Mouse (Mus musculus): ENCODE results near the gene Ifitm10.
"Not testable (repeated sequence)": the region's sequence is repeated elsewhere in the genome, so short reads cannot be mapped to it uniquely, and the experiment has no call there.

The Ifitm10 gene

DNA sequence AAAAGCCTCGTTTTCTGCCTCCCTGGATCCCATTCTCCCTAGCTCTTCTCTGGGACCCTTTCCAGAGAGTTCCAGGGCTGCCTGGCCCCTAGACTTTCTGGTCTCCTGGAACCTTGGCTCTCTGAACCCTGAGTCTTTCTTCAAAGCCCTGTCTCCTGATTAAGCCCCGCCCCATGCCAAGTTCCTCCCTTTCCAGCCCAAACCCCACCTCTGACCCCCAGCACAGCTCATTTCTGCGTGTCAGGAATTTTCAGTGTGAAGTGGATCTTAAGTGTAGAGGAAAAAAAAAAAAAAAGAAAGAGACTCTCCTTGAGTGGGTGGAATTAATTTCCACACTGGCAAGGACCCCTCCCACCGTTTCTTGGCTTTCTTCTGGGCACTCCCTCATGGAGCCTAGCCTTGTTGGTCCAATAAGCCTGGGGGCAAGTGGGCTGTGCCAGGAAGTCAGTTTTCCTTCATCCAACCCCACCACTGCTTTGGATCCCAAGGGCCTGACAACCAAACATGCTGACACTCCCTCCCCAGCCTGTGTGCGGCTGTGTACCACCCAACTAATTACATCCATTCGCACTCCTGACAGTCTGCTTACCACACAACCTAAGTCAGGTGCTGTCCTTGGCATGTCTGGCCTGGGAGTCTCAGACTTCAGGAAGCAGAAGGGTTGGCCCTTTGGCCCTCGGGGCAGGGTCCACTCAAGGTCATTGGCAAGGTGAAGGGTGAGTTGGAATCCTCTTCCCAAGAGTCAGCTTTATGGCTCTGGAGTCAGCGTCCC, at the start of gene Ifitm10:
Gene Ifitm10, minus strand, starts transcription at position 113 of the 772 bp plus-strand sequence.
- no peak for DNase-seq (ENCODE audit: low spot score in 2 of 2)

- no peak for DNase-seq (ENCODE audit: low spot score in 2 of 2)
Measured at GRCm38 (mm10) chr7:142421826-142422225, 48.3 kb upstream of the Ifitm10 start.

GRCm38 (mm10) chr7:142419887-142420286, 46.3 kb upstream of the Ifitm10 start:
- DNase-seq (ENCODE audit: low spot score in 2 of 2), result no peak

GRCm38 (mm10) chr7:142418679-142419078, 45.1 kb upstream of the Ifitm10 start:
- DNase-seq (ENCODE audit: low spot score in 2 of 2), result no peak

GRCm38 (mm10) chr7:142418027-142418426, 44.5 kb upstream of the Ifitm10 start:
- DNase-seq (ENCODE audit: low spot score in 2 of 2), result no peak

- no peak for DNase-seq (ENCODE audit: low spot score in 2 of 2)
Measured at GRCm38 (mm10) chr7:142416225-142416624, 42.7 kb upstream of the Ifitm10 start.

DNA sequence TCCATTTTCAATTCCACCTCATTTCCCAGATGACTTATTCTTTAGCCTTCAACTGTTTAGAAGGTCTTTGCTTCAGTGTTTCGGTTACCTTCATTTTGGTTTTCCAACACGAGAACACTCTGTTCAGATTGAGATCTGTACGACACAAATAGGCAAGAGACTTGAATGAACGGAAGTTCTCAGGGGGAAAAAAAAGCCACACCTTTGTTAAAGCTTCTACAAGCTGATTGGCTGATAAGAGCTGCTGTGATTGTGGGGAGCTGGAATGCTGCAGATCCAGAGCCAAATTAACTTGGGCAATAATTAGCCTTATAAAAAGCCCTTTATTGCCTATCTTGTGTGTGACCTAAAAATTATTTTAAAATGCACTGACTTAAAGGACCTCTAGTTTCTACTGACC, 41.8 kb upstream of the Ifitm10 start:
- DNase-seq (ENCODE audit: low spot score in 2 of 2), result no peak

DNA sequence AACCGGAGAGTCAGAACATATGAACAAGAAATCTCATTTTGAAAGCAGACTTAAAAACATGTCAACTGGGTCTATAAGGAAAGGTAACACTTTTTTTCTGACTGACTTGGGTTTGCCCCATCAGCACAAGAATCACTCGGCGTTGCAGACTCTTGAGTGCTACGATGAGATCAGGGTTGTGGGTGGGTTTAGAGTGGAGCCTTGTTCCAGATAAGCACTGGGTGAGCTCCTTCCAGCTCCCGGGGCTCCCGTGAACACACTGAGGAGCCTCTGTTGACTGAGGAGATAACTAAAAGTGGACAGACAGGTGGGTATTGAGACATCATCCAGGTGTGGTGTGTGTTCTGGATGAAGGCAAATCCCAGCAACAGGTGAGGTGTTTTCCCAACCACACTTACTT, 39.7 kb upstream of the Ifitm10 start:
- DNase-seq (ENCODE audit: low spot score in 2 of 2), result no peak

DNA sequence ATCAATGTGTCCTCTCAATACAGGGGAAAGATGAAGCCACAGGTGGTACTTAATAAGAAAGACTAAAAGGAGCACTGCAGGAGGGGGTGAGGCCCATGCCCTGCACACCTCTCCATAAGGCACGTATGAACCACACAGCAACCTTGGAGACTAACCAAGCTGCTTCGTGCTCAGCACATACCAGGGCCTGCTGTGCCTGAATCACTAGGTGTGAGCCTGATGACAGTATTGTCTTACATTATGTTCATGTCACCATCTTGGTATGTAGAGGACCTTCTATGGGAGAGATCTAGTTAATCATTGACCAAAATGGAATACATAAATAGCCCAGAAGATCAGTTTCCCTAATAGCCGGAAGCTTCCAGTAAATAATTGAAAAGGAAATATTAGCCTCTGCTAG, 36.0 kb upstream of the Ifitm10 start:
- DNase-seq (ENCODE audit: low spot score in 2 of 2), result no peak

DNA sequence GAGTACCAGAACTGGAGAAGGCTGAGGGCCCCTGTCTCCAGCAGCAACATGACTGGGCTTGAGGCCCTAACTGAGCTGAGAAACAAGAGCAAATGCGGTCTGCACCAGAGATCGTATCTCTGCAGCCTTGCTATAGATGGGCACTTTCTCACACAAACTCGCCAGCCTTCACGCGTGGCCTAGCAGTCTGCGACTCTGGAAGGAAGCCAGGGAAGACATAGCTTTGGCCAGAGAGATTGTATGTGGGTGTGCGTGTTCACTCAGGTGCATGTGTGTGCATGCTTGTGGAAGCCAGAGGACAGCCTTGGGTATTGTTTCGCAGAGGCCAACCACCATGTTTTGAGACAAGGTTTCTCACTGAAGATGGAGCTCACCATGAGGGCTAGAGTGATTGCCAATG, 35.1 kb upstream of the Ifitm10 start:
- no peak for DNase-seq (ENCODE audit: low spot score in 2 of 2)

DNA sequence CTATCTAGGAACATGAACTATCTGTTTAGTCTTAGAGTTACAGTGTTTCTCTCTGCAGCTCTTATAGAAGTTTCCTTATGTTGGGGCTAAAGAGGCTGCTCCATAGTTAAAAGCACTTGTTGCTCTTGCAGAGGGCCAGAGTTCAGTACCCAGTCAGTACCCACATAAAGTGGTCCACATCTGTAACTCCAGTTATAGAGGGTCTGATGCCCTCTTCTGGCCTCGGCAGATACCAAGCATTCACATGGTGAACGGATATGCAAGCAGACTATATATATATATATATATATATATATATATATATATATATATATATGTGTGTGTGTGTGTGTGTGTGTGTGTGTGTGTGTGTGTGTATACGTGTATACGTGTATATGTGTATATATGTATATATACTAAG, 34.4 kb upstream of the Ifitm10 start:
- DNase-seq (ENCODE audit: low spot score in 2 of 2), result no peak

GRCm38 (mm10) chr7:142405134-142405533, 31.6 kb upstream of the Ifitm10 start:
- DNase-seq (ENCODE audit: low spot score in 2 of 2), result not testable (repeated sequence)

DNA sequence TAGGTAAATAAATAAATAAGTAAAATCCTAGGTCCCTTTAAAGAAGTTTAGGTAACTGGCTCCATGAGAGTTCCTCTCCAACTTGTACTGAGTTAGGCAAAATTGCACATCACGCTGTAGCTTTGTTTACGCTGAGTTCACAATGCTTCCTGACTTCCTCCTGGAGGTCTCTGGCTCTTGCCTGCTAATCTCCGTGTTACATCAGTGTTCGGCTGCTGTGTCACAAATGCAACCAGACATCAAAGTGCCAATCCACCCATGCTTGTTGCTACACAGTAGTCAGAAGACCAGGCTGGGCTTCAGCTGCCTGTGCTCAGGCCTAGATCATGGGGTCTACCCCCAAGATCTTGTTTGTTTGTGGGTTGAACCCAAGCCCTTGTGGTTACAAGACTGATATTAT, 30.0 kb upstream of the Ifitm10 start:
- DNase-seq (ENCODE audit: low spot score in 2 of 2), result no peak

GRCm38 (mm10) chr7:142400750-142401142, 27.2 kb upstream of the Ifitm10 start:
- DNase-seq (ENCODE audit: low spot score in 2 of 2), result no peak

DNA sequence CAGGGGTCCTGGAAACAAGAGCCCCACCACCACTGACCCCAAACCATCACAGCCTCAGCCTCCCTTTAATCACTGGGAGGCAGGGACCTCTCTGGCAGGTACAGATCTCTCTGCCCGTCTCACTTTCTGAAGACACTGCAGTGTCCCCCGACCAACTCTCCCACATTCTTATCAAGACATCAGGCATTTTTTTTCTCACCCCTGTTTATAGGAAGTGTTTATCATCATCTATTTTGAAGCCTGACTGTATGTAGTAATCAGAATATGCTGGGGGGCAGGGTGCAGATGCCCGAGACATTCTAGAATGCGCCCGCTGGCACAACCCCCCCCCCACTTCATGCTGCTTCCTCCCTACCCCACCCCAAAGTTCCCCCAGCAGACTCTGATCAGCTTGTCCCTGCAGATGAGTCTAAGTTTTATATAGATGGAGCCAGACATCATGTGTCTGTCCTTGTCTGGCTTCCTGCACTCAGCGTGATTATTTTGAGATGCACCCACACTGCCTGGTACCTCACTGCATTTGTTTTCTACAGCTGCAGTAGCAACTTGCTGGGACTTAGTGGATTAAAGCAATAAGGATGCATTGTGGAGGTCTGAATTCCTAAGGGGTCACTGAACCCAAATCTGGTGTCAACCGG, 26.7 kb upstream of the Ifitm10 start:
- no peak for DNase-seq (ENCODE audit: low spot score in 2 of 2)

DNA sequence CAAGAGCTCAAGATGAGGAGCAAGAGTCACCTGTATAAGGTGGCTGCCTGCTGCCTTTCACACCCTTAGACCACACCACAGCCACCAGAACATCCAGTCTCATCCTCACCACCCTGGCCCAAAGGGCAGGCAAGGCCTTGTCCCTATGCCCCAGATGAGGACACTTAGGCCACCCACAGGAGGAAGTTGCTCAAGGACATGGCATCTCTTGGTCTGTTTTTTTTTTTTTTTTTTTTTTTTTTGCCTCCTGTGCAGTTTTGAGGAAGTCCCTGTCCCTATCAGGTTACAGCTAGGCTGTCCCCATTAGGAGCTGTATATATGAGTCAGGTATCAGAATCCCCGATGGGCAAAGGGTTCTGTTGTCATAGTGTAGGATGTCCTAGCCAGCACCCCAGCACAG, 25.7 kb upstream of the Ifitm10 start:
- peak in 1 of 2 experiments; percentile 38 for DNase-seq (ENCODE audit: low spot score in 2 of 2)

DNA sequence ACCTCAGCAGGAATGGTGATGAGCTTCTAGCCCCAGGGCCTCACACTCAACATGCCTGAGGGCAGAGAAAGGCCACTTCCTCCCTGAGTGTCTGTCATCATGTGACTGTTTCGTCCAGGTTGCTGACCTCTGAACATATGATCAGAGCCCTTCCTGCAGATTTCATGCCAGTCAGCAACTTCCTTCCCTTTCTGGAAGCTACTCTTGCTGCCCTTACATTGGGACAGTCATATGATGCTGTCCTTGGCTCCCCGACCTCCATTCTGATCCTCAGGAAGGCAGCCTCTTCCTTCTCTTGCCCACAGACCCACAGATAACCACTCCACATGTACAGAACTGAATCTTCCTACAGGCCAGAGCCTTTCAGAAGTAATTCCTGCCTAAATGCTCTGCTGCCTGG, 24.5 kb upstream of the Ifitm10 start:
- peak in 1 of 2 experiments; percentile 56 for DNase-seq (ENCODE audit: low spot score in 2 of 2)

DNA sequence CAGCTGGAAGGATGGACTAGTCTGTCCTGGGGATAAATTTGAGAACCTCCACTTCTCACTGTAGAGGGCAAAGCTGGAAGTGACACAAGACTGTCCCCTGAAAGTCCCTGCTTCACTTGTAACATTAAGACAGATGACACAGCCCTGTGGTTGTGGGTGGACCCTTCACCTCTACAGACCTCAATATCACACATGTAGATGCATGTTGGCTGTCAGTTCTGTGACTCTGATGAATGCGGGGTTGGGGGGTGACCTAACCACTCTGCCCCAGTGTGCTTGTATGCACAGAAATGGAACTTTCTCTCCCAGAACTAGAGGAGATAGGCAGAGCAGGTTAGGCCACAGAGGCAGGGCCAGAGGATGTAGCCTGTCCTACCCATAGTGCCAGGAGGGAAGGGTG, 23.1 kb upstream of the Ifitm10 start:
- peak; percentile 71 to 87 for DNase-seq (ENCODE audit: low spot score in 2 of 2)

GRCm38 (mm10) chr7:142395472-142395871, 21.9 kb upstream of the Ifitm10 start:
- DNase-seq (ENCODE audit: low spot score in 2 of 2), result no peak

DNA sequence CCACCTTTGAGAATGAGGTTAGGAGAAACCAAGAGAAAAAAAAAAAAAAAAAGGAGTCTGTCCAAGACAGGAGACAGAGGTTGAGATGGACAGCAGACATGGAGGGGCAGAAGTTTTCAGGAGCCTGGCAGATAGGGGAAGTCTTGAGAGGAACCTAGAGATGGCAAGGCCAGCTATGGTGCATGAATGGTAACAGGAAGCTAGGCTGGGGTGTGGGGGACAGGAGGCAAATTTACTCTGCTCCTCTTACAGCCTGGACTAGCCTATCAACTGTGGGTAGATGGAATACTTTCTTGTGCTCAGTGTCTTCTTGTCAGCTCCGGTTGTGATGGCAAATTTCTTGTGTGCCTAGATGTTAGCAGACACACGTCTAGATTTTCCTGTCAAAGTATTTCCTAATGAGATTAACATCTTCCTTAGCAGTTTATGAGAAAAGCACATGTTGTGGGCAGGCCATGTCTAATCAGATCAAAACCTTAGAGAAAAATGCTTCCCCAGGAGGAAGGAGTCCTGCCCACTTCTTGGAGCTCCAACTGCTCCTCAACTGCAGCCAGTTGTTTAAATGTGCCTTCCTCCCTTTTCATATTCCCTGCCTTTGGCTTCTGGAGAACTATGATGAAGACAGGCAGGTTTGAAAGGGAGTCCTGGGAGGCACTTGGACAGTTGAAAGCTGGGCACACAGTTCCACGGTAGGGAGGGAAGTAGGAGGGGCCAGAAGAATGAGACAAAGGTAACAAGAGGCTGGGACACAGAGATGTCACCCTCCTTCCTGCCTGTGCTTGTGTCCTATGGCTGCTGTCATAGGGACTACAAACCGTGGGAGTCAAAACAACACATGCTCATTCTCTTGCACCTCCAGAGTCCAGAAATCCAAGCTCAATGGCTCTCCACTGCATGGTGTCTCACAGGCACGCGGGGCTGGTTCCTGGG, 21.0 kb upstream of the Ifitm10 start:
- no peak for DNase-seq (ENCODE audit: low spot score in 2 of 2)

GRCm38 (mm10) chr7:142393191-142393590, 19.6 kb upstream of the Ifitm10 start:
- peak; percentile 67 to 83 for DNase-seq (ENCODE audit: low spot score in 2 of 2)

- no peak for DNase-seq (ENCODE audit: low spot score in 2 of 2)
Measured at GRCm38 (mm10) chr7:142391609-142392008, 18.1 kb upstream of the Ifitm10 start.
